Mouse (Mus musculus) neural tube, embryonic 12.5 days (tissue): Measurements from ENCODE around the gene Slc22a1. TPM values are rescaled to one million over a fixed set of nuclear protein-coding genes. Genes with fewer than 3 reads are reported as not detected.

Experiments used
- ATAC-seq: fragments of 200-750 bp; cut with Nextera tagmentation; 2 replicates; pipeline ENCODE4 v1.8.0; 2017; ENCODE audit warnings: low read depth, mild to moderate bottlenecking, moderate TSS enrichment, moderate library complexity; ENCODE audit not compliant: low FRiP score
- H3K27ac ChIP-seq: fragments of 300-500 bp; sonication (generic); 2 replicates; pipeline ENCODE4 v1.5.1; 2016
- H3K27me3 ChIP-seq: fragments of 300-500 bp; sonication (generic); replicated peaks from 2 replicates; pipeline ENCODE4 v1.6.1; 2016; ENCODE audit warnings: mild to moderate bottlenecking
- H3K36me3 ChIP-seq: fragments of 300-500 bp; sonication (generic); 2 replicates; pipeline ENCODE4 v1.6.1; 2016; ENCODE audit warnings: mild to moderate bottlenecking
- H3K4me1 ChIP-seq: fragments of 300-500 bp; sonication (generic); 2 replicates; pipeline ENCODE4 v1.6.1; 2016
- H3K4me2 ChIP-seq: fragments of 300-500 bp; sonication (generic); replicated peaks from 2 replicates; pipeline ENCODE4 v1.6.1; 2016; ENCODE audit warnings: mild to moderate bottlenecking
- H3K4me3 ChIP-seq: fragments of 300-500 bp; sonication (generic); 2 replicates; pipeline ENCODE4 v1.5.1; 2016
- H3K9ac ChIP-seq: fragments of 300-500 bp; sonication (generic); 2 replicates; pipeline ENCODE4 v1.6.1; 2016; ENCODE audit warnings: mild to moderate bottlenecking
- H3K9me3 ChIP-seq: fragments of 300-500 bp; sonication (generic); 2 replicates; pipeline ENCODE4 v1.6.1; 2016; ENCODE audit warnings: mild to moderate bottlenecking
- WGBS: fragments of 180-500 bp; shearing (Covaris S2); methylation state at CpG from one replicate; pipeline ENCODE4 v1.1.7; 2016; 5-methylcytosine and 5-hydroxymethylcytosine counted together
- polyA plus RNA-seq: library from polyadenylated mRNA; unstranded; fragments of >200 nt; fragmentation: Nextera tagmentation; extraction: Ambion mirVana; gene quantifications from 2 replicates; pipeline ENCODE4 v1.2.1, GENCODE M21; 2016

Slc22a1 gene
- polyA plus RNA-seq, result 0.52 TPM in 1 of 2 replicates, not detected in the other

- Histone ChIP-seq H3K4me1 (no peaks in the 10 kb centered on the region), H3K27ac (no peak within 1 kb of the TSS), H3K4me2 (no peak within 1 kb of the TSS), H3K4me3 (no peak within 1 kb of the TSS), H3K27me3 (no peaks in the 10 kb centered on the region), H3K9ac (no peak within 1 kb of the TSS), H3K9me3 (no peaks in the 10 kb centered on the region), H3K36me3 (no peaks in the 10 kb centered on the region)
- ATAC-seq, result no peak
- 90% methylated on average over 7 of the region's 7 CpGs for WGBS
Observed at GRCm38 (mm10) chr17:12675646-12676045, at the start of gene Slc22a1. Slc22a1 (minus strand) TSS chr17:12675829.

- no peaks in the 10 kb centered on the region for H3K27me3 ChIP-seq
- H3K9ac ChIP-seq, result no peak overlapping the region
- no peak overlapping the region for H3K4me2 ChIP-seq
- no peak; the same call in 1 of the 2 replicates for ATAC-seq
- 43% methylated on average over 6 of the region's 6 CpGs for WGBS
- no peaks in the 10 kb centered on the region for H3K9me3 ChIP-seq
- H3K27ac ChIP-seq, result no peak overlapping the region
- peaks cover 20% of the 10 kb centered on the region for H3K4me1 ChIP-seq
- H3K4me3 ChIP-seq, result no peak overlapping the region
- peaks cover 36% of the 10 kb centered on the region for H3K36me3 ChIP-seq
Observed at GRCm38 (mm10) chr17:12724767-12725744, 49.4 kb upstream of the Slc22a1 start.

- WGBS, result 83% methylated on average over 5 of the region's 5 CpGs
- peaks cover 20% of the 10 kb centered on the region for H3K4me1 ChIP-seq
- no peak overlapping the region for H3K9ac ChIP-seq
- no peaks in the 10 kb centered on the region for H3K27me3 ChIP-seq
- H3K9me3 ChIP-seq, result no peaks in the 10 kb centered on the region
- no peak overlapping the region for H3K27ac ChIP-seq
- no peak for ATAC-seq
- H3K4me2 ChIP-seq, result no peak overlapping the region
- peaks cover 37% of the 10 kb centered on the region for H3K36me3 ChIP-seq
- no peak overlapping the region for H3K4me3 ChIP-seq
Observed at GRCm38 (mm10) chr17:12723986-12724766, 48.5 kb upstream of the Slc22a1 start.

- ATAC-seq, result no peak
- no peak overlapping the region for H3K4me2 ChIP-seq
- H3K4me1 ChIP-seq, result peaks cover 20% of the 10 kb centered on the region
- no peak overlapping the region for H3K27ac ChIP-seq
- H3K4me3 ChIP-seq, result no peak overlapping the region
- no peak overlapping the region for H3K9ac ChIP-seq
- peaks cover 52% of the 10 kb centered on the region for H3K36me3 ChIP-seq
- H3K9me3 ChIP-seq, result no peaks in the 10 kb centered on the region
- 64% methylated on average over 8 of the region's 8 CpGs for WGBS
- no peaks in the 10 kb centered on the region for H3K27me3 ChIP-seq
Observed at GRCm38 (mm10) chr17:12722622-12723021, 47.0 kb upstream of the Slc22a1 start.

- no peak overlapping the region for H3K4me2 ChIP-seq
- no peak for ATAC-seq
- H3K4me3 ChIP-seq, result no peak overlapping the region
- H3K36me3 ChIP-seq, result peaks cover 60% of the 10 kb centered on the region
- no peaks in the 10 kb centered on the region for H3K9me3 ChIP-seq
- H3K4me1 ChIP-seq, result peaks cover 20% of the 10 kb centered on the region
- H3K27ac ChIP-seq, result no peak overlapping the region
- H3K27me3 ChIP-seq, result no peaks in the 10 kb centered on the region
- 86% methylated on average over 5 of the region's 5 CpGs for WGBS
- H3K9ac ChIP-seq, result no peak overlapping the region
Observed at GRCm38 (mm10) chr17:12721118-12721886, 45.7 kb upstream of the Slc22a1 start.

GRCm38 (mm10) chr17:12718251-12718650, 42.6 kb upstream of the Slc22a1 start:
- Histone ChIP-seq H3K36me3 (peaks cover 82% of the 10 kb centered on the region), H3K4me2 (no peak overlapping the region), H3K9me3 (no peaks in the 10 kb centered on the region), H3K9ac (no peak overlapping the region), H3K4me3 (no peak overlapping the region), H3K4me1 (no peaks in the 10 kb centered on the region), H3K27ac (no peak overlapping the region), H3K27me3 (no peaks in the 10 kb centered on the region)
- WGBS, result 70% methylated on average over 7 of the region's 7 CpGs
- ATAC-seq, result no peak

GRCm38 (mm10) chr17:12717445-12717844, 41.8 kb upstream of the Slc22a1 start:
- H3K4me1 ChIP-seq, result no peaks in the 10 kb centered on the region
- no peak overlapping the region for H3K4me2 ChIP-seq
- H3K9ac ChIP-seq, result no peak overlapping the region
- no peak overlapping the region for H3K27ac ChIP-seq
- H3K27me3 ChIP-seq, result no peaks in the 10 kb centered on the region
- H3K9me3 ChIP-seq, result no peaks in the 10 kb centered on the region
- no peak overlapping the region for H3K4me3 ChIP-seq
- no peak for ATAC-seq
- peaks cover 85% of the 10 kb centered on the region for H3K36me3 ChIP-seq
- 85% methylated on average over 4 of the region's 4 CpGs for WGBS

- Histone ChIP-seq H3K27me3 (no peaks in the 10 kb centered on the region), H3K4me3 (no peak overlapping the region), H3K36me3 (peaks cover 88% of the 10 kb centered on the region), H3K9ac (no peak overlapping the region), H3K4me2 (no peak overlapping the region), H3K9me3 (no peaks in the 10 kb centered on the region), H3K27ac (no peak overlapping the region), H3K4me1 (no peaks in the 10 kb centered on the region)
- WGBS, result 90% methylated on average over 1 of the region's 1 CpGs
- ATAC-seq, result no peak
Observed at GRCm38 (mm10) chr17:12715032-12715431, 39.4 kb upstream of the Slc22a1 start.

- H3K4me3 ChIP-seq, result no peak overlapping the region
- no peak overlapping the region for H3K27ac ChIP-seq
- no peak overlapping the region for H3K4me2 ChIP-seq
- WGBS, result 88% methylated on average over 5 of the region's 5 CpGs
- H3K36me3 ChIP-seq, result peaks cover 90% of the 10 kb centered on the region
- H3K4me1 ChIP-seq, result no peaks in the 10 kb centered on the region
- H3K9me3 ChIP-seq, result no peaks in the 10 kb centered on the region
- no peak overlapping the region for H3K9ac ChIP-seq
- no peak for ATAC-seq
- H3K27me3 ChIP-seq, result no peaks in the 10 kb centered on the region
Observed at GRCm38 (mm10) chr17:12714080-12714561, 38.5 kb upstream of the Slc22a1 start.

GRCm38 (mm10) chr17:12712993-12713392, 37.4 kb upstream of the Slc22a1 start:
- Histone ChIP-seq H3K4me3 (no peak overlapping the region), H3K36me3 (peaks cover 87% of the 10 kb centered on the region), H3K27me3 (no peaks in the 10 kb centered on the region), H3K4me1 (no peaks in the 10 kb centered on the region), H3K27ac (no peak overlapping the region), H3K9ac (no peak overlapping the region), H3K4me2 (no peak overlapping the region), H3K9me3 (no peaks in the 10 kb centered on the region)
- ATAC-seq, result no peak
- 86% methylated on average over 3 of the region's 3 CpGs for whole genome bisulfite sequencing

- H3K4me3 ChIP-seq, result no peak overlapping the region
- no peak overlapping the region for H3K4me2 ChIP-seq
- ATAC-seq, result no peak
- no peak overlapping the region for H3K27ac ChIP-seq
- no peaks in the 10 kb centered on the region for H3K9me3 ChIP-seq
- H3K9ac ChIP-seq, result no peak overlapping the region
- H3K4me1 ChIP-seq, result no peaks in the 10 kb centered on the region
- H3K36me3 ChIP-seq, result peaks cover 84% of the 10 kb centered on the region
- no peaks in the 10 kb centered on the region for H3K27me3 ChIP-seq
Observed at GRCm38 (mm10) chr17:12712191-12712590, 36.6 kb upstream of the Slc22a1 start.
